Mouse (Mus musculus) c-Kit-positive CD71-positive TER-119-positive erythroid progenitor cells, embryonic 14.5 days (primary cell): Measurements from ENCODE around the gene Rbm12b1.
"Not testable (repeated sequence)": the region's sequence is repeated elsewhere in the genome, so short reads cannot be mapped to it uniquely, and the experiment has no call there.

Experiments used
- DNase-seq: peaks from one replicate; pipeline ENCODE4 v3.0.0-alpha.2; 2013; ENCODE audit warnings: low spot score

The Rbm12b1 gene

GRCm38 (mm10) chr4:12140141-12140567 lies at the start of gene Rbm12b1:
TSS of gene Rbm12b1 (plus strand) at chr4:12140264.
- DNase-seq = peak; percentile 53

GRCm38 (mm10) chr4:12140592-12141062 lies 563 bp downstream of the Rbm12b1 start:
- peak; percentile 7 for DNase-seq

GRCm38 (mm10) chr4:12141516-12141915 lies 1.5 kb downstream of the Rbm12b1 start:
- not testable (repeated sequence) for DNase-seq

- no peak for DNase-seq
These were observed 7.6 kb downstream of the Rbm12b1 start for GRCm38 (mm10) chr4:12147660-12148059.

GRCm38 (mm10) chr4:12170986-12171317 lies 30.9 kb downstream of the Rbm12b1 start:
- DNase-seq = peak; percentile 9

- DNase-seq = peak; percentile 22
These were observed 31.4 kb downstream of the Rbm12b1 start, which contains the start of gene Fam92a for GRCm38 (mm10) chr4:12171318-12172091. TSS of gene Fam92a (minus strand) at chr4:12172015.

GRCm38 (mm10) chr4:12178992-12179391 lies 38.9 kb downstream of the Rbm12b1 start:
- DNase-seq = no peak
